Mouse (Mus musculus) T-helper 2 cell (primary cell): ENCODE data around the gene Lypd6b.

Experiments
- in situ Hi-C: fragments of 300-600 bp; cut with MboI, MseI; formaldehyde crosslinking; loops from one replicate; pipeline ENCODE4 v1.15.1; 2025; ENCODE audit warnings: high pct_unique_total_duplicates

Gene Lypd6b

GRCm38 (mm10) chr2:49929931-49930330 lies 142.4 kb downstream of the Lypd6b start:
- in situ Hi-C loops: no loop called here

DNA sequence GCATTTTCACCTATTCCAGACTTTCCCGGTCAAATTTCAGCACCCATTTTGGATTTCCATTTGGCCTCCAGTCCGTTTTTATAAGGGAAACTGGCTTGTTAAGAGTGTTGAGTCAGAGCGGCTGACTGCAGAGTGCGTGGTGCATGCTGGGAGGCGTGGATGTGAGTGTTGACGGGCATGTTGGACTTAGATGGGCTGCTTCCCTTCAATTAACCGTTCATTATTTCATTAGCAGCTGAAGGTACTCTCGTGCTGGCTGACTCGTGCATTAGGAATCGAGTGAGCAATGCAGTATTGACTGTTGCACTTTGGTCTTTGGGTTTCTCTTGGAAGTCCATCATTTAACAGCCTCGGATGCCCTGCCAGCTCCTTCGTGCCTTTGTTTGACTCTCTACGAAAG lies 150.1 kb downstream of the Lypd6b start:
- in situ Hi-C loops: no loop called here

DNA sequence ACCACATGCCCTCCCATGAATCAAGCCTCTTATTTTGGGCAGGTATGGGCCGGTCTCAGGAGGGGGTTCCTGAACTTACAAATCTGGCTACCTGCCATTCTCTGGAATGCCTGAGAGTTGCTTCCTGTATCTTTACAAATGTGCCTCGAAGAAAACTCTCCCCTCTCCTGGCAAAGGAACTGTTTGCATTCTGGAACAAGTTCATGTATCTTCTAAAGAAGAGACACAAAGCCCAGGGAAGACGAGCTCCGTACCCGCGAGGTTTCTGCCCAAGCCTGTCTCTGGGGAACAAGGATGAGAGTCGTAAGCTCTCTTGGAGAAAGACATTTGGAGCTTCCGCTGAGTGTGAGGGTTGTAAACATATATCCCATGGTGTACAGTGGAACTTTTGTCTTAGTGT lies 150.8 kb downstream of the Lypd6b start:
- in situ Hi-C loops: no loop called here

GRCm38 (mm10) chr2:49940372-49940771 lies 152.9 kb downstream of the Lypd6b start:
- in situ Hi-C loops: no loop called here

- in situ Hi-C loops: no loop called here
These were observed 154.6 kb downstream of the Lypd6b start for GRCm38 (mm10) chr2:49942100-49942499.

DNA sequence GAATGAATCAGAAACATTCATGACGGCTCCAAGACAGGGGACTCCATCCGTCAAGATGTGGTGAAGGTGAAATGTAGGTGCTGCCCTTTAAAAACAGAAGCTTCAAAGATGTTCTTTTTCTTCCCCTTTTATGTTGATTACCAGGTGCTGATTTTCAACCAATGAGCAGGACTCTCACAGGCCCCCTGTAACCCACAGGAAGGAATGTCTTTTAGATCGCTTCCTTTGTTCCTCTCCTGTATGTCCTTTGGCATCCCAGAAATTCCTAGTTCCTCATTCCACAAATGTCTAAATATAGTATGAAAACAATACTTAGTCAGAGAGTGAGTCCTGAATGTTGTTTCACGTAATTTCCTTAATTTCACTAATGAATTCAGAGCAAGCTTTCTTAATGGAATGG lies 164.2 kb downstream of the Lypd6b start:
- in situ Hi-C loops: no loop called here

- in situ Hi-C loops: no loop called here
These were observed 165.3 kb downstream of the Lypd6b start for GRCm38 (mm10) chr2:49952632-49953293.

DNA sequence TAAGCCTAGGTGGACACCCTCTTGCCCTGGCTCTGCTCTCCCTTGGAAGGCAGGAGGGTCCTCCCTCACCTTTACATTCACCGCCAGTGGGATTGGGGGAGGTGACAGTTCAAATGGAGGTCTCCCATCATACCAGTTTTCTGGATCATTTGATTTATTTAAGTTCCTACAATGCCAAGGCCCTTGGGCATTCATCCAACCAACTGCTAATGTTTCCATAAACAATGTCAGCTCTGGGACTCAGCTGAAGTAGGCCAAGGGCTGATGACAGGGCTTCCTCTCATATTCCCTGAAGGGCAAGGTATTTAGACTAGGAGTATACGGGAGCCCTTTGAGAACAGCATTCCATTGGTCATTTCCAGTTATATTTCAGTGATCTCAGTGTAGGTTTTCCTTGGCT lies 170.0 kb downstream of the Lypd6b start:
- in situ Hi-C loops: no loop called here

DNA sequence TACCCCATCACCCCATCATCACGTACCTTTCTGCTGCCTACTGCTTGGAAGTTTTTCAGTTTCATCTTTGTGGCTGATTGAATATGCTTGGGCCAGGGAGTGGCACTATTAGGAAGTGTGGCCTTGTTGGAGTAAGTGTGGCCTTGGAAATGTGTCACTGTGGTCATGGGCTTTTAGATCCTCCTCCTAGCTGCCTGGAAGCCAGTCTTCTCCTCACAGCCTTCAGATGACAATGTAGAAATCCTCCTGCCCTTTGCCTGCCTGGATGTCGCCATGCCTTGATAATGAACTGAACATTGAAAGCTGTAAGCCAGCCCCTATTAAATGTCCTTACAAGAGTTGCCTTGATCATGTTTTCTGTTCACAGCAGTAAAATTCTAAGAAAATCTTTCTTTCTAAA lies 174.5 kb downstream of the Lypd6b start:
- in situ Hi-C loops: no loop called here

DNA sequence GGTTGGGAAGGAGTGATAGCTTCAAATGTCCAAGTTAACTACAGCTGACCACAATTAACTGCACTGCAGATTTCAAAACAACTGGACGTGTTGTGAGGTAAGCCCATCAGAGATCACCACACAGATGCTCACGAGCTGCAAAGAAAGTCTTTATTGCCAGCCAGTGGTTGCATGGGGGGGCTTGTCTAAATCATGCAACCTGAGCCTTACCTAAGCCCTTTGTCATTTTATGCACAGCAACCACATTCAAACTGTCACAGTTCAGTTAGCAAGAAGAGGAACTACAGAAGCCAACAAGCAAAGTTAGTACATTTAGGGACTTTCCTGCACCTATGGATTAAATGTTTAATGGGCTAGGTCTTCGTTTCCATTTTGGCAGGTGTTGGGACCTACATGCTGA lies 177.4 kb downstream of the Lypd6b start:
- in situ Hi-C loops: no loop called here

DNA sequence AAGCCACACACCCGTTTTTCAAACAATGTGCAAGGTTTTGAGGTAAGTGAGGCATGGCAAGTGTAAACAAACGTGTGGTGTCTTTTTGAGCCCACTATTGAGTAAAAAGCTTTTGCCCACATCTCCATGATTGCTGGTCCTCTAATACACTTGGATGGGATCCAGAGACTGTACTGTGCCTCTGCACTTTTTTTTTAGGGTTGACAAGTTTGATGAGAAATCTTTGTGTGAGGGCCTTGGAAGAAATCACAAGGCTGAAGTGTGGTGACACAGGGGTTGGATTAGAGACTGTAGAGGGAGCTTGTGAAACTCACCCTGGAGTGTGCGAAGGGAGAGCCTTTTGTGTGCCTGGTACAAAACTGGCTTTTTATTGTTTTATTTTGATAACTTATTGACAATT lies 180.3 kb downstream of the Lypd6b start:
- in situ Hi-C loops: no loop called here

DNA sequence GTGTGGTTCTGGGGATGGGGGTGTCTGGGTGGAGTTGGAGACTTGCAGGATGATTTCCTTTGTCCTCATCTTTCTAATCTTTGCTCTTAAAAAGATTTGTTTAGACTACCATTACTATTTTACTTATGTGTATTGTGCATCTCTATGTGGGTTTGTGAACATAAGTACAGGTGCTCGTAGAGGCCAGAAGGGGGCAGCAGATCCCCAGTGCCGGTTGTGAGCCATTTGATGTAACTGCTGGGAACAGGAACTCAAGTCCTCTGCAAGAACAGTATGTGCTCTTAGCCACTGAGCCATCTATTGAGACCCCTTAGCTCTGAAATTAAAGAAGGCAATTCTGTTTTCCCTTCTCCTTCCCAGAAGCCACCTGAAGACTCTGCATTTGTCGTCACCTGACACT lies 183.5 kb downstream of the Lypd6b start:
- in situ Hi-C loops: no loop called here

DNA sequence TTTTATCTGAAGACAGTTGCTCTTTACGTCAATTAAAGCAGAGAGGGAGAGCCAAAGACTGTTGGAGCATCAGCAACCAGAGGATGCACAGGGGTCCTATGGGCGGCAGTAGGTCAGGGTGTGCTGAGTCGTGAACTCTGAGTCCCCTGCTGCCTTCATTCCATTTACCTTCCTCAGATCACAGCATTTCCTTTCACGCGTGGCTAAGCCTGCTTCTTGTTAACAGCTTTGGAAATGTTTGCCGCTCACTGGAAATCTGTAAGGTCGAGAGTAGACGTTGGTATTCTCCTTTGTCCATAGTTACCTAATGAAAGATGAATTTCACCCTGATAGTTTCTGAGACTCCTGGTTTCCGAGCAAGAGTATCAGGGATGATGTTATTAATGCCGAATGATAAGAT lies 191.1 kb downstream of the Lypd6b start:
- in situ Hi-C loops: no loop called here

DNA sequence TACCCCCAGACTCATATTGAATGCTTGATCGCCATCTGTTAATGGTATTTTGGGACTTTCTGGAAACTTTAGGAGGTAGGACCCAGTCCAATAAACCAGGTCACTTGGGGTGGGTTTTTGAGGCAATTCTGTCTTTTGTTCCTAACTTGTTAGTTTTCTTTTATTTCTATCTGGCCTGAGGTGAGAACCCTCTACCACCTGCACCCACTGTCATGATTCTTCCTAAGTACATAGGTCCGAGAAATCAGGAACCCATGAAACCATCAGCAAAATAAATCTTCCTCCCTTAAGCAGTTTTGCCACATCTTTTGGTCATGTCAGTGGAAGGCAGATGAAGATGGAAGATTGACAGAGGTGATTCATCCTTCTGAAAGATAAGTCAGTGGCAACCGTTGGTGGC lies 192.5 kb downstream of the Lypd6b start:
- in situ Hi-C loops: no loop called here

DNA sequence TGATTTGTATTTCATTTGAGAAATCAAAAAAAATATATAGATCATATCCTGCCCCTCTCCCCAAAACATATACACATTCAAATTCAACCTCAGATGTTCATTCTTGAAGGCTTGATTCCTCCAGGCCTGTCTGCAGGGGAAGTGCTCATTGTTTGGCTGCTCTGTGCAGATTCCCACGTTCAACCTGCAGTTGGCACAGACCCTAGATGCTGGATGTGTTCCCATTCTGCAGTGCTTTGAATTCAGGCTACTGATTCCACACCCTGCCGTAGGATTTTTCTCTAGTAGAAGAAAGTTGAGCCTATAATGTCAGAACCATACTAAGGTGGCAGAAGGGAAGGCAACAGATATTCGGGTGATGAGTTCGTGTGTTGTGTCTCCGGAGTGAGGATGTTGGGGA lies 195.5 kb downstream of the Lypd6b start:
- in situ Hi-C loops: no loop called here

GRCm38 (mm10) chr2:49984780-49985179 lies 197.3 kb downstream of the Lypd6b start:
- in situ Hi-C loops: no loop called here

GRCm38 (mm10) chr2:49995841-49996240 lies 208.4 kb downstream of the Lypd6b start:
- in situ Hi-C loops: no loop called here

DNA sequence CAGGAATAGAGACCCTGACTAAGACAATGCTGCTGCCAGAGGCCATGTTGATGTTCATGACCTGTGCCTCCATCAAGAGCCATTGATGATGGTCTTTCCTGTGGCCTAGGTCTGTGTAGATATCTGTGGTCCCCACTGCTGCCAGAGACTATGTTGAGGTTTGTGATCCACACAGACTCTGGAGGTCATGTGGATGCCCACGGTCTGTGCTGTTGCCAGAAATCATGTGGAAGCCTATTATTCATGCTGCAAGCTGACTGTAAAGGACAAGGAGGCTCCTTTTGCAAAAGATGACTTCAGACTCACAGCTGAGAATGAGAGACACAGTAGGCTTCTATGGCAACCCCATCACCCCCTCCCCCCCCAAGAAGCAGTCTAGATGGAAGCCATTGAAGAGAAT lies 209.7 kb downstream of the Lypd6b start:
- in situ Hi-C loops: no loop called here
